Mouse (Mus musculus) testis, postnatal 14 days (tissue): ENCODE data around the gene Grm3.

Source experiments
- DNase-seq: peaks from one replicate; pipeline ENCODE4 v3.0.0; 2021; ENCODE audit warnings: low spot score

Grm3 gene

DNA sequence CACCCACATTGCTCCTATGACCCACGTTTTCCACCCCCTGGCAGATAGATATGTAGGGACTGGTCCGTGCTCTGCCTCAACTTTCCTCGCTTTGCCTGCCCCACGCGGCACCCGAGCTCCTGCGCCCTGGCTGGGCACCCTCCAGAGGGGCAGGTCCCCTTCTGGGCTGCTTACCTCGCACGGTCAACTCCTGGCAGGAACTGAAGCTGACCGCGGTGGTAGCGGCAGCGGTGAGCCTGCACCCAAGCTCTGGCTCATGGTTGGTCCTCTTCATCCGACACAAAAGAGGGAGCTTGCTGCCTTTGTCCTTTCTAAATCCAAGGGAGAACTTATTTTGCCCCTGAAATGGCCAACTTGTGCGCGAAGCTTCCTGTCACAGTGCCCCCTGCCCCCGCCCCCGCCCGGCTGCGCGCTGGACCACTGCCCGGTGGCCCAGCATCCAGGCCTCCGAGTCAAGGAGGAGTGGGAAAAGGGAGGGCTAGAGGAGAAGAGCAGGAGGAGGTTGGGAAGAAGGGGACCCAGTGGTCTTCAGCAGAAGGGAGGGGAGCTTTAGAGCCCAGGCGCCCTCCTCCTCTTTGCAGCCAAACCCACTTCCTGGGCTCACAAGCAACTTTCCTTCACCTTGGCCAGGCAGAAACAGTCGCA is at the start of gene Grm3:
Gene Grm3, minus strand, starts transcription at position 215 of the 645 bp plus-strand sequence.
- DNase-seq, result no peak

- DNase-seq, result no peak
Observed at GRCm38 (mm10) chr5:9755751-9756150, 30.8 kb upstream of the Grm3 start.

DNA sequence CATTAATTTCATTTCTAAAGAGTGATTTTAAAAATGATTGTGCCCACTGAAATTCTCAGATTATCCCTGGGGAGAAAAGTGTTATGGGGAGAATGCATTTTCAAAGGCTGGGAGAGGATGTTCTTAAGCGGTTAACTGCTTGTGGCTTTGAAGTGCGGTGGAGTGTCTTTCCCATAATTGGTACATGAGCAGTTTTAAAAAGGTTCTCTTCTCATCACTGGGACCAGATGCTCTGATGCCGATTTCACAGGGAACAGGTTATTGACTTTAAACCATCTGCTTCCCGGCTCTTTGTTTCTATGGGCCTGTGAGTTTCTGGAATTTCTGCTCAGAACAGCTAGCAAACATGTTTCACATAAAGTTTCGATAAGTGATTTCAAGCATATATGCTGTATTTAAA is 23.2 kb upstream of the Grm3 start:
- no peak for DNase-seq

- DNase-seq, result no peak
Observed at GRCm38 (mm10) chr5:9744120-9744519, 19.1 kb upstream of the Grm3 start.

GRCm38 (mm10) chr5:9725601-9726268 is 765 bp upstream of the Grm3 start:
- DNase-seq, result peak; percentile 50

GRCm38 (mm10) chr5:9724287-9724955 is 549 bp downstream of the Grm3 start:
- DNase-seq, result no peak

DNA sequence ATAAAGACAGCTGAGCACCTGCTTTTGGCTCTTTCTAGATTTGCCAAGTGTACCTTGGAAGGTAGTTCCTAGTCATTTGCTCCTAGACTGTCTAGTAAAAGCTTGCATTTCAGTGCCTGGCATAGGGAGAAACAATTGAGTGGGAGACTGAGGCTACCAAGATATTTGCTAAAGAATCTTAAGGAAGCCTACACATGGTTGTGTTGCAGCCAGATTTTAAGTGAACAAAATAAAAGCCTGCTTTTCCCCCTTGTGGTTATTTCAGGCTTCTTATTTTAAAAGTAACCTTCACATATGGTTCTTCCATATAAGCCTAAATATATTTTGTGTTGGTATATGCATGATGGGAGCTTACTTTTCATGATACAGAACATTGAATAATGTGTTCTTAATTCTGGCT is 3.8 kb downstream of the Grm3 start:
- no peak for DNase-seq

GRCm38 (mm10) chr5:9716295-9716694 is 8.7 kb downstream of the Grm3 start:
- no peak for DNase-seq

- no peak for DNase-seq
Observed at GRCm38 (mm10) chr5:9707096-9707495, 17.9 kb downstream of the Grm3 start.

DNA sequence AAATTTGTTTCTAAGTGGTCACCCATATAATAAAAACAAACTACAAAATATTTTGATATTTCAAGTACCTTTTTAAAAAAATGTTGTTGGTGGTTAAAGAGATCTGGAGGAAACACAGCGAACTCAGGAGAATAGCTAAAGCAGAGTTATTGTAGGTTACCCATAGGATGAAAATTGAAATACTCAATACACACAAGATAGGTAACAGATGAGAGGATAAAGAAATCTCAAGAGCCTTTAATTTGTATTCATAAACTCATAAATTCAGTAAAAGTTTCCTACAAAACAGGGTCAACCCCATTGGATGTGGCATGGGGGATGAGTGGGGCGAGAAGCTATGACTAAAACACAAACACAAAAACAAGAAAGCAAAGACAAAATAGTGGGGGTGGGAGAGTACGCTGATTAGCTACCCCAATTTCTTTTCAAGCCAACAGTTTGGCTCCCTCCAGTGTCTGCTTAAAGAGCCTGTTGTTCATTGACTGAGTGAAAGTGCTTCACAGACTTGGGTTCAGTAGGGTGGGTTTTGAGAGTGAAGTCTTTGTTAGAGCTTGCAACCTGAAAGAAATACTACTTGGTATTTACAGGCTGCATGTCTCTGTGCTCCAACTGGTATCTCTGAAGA is 21.5 kb downstream of the Grm3 start:
- no peak for DNase-seq

- DNase-seq, result no peak
Observed at GRCm38 (mm10) chr5:9702656-9703384, 22.1 kb downstream of the Grm3 start.

DNA sequence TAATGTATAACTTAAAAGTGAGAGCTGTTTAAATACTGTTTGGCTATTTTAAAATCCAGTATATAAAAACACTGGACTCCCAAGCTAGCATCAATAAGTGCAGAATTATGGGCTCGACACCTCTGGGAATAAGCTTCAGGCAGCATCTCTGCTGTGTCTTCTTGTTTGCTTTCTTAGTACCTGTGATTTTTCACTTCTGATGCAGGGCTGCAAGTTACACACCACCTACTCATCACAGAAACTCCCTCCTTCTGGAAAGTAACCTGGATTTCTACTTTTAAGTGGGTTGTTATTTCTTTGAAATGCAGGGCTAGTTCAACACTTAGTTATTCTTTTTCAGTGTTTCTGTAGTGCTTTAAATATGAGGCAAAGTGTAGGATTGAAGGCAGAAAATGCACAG is 32.6 kb downstream of the Grm3 start:
- no peak for DNase-seq

GRCm38 (mm10) chr5:9690599-9691242 is 34.2 kb downstream of the Grm3 start:
- no peak for DNase-seq

DNA sequence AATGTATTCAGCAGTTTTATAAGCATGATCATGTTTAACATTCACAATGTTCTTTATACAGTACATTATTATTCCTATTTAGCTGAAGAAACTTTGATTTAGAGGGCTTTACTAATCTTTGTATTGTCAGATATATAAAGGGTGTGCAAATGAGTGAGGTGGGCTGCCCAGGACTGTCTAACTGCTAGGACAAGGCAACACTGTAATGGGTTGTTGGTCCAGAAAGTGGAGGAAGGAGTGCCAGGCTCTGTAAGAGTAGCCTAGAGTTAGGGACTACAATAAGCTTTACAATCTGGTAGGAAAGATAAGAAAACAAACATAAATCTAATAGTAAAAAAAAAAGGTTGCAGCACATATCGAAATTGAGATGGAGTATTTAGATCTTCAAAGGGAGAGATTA is 34.8 kb downstream of the Grm3 start:
- no peak for DNase-seq

GRCm38 (mm10) chr5:9683204-9683603 is 41.8 kb downstream of the Grm3 start:
- DNase-seq, result no peak

GRCm38 (mm10) chr5:9669002-9669401 is 56.0 kb downstream of the Grm3 start:
- DNase-seq, result no peak

DNA sequence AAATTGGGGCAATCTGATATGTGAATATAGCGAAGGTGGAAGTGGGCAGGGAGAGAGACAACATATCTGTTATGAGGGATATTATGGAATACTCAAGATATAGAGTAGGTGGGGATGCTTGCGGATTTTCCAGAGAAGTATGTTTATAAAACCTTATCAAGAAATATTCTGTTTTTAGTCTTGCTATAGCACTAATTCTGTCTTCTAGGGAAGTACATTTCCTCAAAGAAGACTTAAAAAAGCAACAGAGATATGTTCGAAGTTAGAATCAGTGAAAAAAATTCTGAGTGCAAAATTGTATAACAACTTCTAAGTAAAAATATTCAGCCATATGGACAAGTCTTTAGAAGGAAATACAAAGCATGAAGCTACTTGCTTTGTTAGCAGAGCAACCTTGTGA is 61.6 kb downstream of the Grm3 start:
- DNase-seq, result no peak

DNA sequence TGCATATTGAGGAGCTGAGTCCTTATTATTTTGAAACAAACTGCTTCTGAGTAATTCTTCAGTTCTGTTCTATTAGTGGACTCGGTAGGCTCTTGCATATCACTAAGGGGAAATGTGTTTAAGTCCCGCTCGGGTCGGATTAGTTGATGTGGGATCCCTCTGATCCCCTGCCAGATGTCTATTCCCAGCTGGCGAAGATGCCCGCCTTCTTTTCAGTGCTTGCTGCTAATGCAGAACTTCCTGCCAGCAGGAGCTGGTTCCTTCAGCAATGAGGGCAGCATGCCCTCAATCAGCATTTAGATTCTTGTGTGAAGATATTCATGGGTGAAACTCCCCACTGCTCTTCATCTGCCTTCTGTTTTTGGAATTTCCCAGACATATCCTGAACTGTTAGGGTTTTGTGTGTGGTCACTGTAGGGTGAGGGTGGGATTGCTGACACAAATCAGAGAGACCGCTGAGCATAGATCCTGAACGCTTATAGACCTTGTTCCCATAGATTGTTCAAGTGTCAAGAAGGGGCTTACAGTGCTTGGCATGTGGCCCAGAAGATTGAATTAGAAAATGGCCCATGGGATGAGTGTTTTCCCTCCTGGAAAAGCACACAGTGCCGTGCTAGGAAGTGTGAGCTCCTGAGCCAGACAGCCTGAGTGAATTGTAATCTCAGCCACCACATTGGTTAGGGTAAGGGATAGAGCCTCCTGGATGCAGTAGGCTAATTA is 62.9 kb downstream of the Grm3 start:
- no peak for DNase-seq

- DNase-seq, result no peak
Observed at GRCm38 (mm10) chr5:9638612-9639011, 86.4 kb downstream of the Grm3 start.

DNA sequence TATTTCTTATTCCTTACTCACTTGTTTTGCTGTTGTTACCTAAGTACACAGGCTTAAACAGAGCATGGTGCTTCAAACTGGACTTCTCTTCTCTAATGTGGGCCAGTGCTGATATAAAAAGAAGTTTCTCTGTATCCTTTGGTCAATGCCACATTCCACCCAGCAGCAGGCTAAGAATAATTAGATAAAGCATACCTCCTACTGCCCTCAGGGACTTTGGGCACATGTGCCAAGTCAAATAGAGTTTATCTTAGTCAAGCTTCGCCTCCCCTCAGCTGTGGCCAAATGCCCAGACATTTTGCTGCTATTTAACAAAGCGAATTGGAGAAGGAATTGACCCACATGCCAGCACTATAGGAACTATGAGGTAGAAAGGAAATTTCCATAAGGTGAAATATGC is 97.8 kb downstream of the Grm3 start:
- peak; percentile 75 for DNase-seq

DNA sequence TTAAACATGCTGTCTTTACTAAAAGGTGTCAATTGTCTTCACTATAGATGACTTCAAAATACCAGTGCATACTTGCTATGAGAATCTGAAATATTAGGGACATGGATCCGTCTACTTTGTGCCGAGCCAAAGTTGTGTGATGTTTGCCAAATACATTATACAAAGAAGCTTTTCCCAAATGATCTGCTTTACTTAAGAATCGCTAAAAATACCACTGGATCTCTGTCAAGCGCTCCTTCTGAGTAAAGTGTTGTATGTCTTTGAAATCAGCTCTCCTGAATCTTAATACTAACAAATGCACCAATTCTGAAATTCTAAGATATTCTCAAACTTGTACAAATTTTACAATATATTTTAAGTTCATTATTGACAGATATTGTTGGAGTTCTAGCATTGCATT is 100.6 kb downstream of the Grm3 start:
- DNase-seq, result no peak
